Mouse (Mus musculus): ENCODE measurements around the gene Gm20604.

Gm20604 gene

DNA sequence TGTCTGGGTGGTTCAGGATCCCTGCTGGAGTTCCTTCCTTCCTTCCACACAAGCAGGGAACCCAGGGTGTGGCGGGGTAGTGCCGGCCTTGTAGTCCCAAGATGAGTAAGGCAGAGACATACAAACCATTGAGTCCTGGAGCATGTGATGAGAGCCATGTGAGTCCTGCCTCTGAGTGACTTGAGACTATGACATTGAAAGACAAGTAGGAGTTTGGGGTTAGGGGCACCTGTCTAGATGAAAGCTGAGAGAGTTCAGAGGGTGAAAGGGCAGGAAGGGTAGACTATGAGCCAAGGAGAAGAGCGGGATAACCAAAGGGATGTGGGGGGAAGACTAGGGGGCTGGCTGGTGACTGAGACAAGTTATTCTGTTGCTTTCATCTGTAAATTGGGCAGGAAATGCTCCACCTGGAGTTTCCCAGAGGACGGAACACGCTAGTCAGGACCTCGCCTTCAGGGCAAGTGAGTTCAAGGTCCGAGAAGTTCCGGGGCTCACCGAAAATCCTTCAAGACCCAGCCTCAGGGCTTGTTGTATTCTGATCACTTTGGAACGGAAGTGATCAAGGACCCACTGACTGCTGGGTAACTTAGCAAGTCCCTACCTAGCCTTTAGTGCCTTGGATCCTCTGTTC, 51.5 kb downstream of the Gm20604 start:
- ATAC-seq (ENCODE audit: low TSS enrichment): no peak

GRCm38 (mm10) chr12:102705906-102706640, 52.4 kb downstream of the Gm20604 start:
- peak; percentile 8; the same call in 1 of the 2 replicates for ATAC-seq (ENCODE audit: low TSS enrichment)

- ATAC-seq (ENCODE audit: low TSS enrichment): peak; percentile 43
Measured at GRCm38 (mm10) chr12:102705216-102705871, 53.1 kb downstream of the Gm20604 start.

DNA sequence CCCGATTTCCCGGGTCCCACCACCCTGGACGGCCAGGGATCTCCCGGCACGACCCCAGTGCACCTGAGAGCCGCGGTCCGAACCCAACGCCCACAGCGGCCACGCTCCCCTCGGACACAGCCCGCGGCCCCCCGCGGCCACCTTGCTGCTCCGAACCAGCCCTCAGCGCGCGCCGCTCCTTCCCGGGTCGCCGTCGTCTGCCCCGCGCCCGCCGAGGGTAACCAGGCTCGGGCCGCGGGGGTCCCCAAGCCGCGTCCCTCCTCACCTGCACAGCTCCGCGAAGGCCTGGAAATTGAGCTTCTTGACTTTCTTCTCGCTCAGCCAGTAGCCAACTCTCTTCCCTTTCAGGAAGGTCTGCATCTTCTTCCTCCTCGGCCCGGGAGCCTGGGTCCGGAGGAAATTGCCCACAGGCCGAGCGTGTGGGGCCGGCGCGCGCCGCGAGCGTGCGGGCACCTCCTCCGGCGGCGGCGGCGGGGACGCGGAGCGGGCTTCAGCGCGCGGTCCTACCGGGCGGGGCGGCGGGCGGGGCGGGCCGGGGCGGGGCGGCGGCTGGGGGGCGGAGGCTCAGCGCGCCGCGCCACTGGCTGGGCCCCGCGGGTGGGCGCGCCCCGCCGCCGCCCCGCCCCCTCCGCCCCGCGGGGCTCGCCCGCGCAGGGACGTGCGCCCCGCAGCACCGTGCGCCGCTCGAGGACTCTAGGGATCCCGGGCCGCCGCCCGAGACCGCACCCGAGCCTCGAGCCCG, 53.8 kb downstream of the Gm20604 start, which contains the start of gene Itpk1:
Itpk1 (minus strand) TSS at position 474 of the 742 bp plus-strand sequence.
- peak; percentile 36 for ATAC-seq (ENCODE audit: low TSS enrichment)

DNA sequence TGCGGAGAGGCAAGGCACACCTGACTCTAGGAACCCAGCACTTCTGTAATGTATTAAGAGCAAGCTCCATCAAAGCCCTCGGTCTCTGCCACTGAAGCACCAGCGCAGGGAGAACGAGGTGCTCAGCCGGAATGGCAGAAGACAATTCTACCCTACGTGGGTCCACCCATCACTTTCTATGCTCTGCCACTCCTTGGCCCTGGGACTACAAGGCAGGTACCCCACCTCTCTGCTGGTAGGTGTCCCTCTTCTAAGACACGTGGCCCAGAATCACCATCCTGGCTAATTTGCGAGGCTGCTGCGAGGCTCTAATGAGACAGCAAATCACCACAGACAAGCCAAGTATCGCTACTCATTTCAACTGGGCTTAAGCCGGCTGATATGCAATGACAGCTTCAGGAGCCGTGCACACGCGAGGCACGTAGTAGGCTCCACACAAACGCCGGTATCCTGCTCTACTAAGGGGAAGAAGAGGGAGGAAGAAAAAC, 54.5 kb downstream of the Gm20604 start:
- ATAC-seq (ENCODE audit: low TSS enrichment): 0 out of 2 replicates have a peak, but pooled peaks have one; percentile 3

GRCm38 (mm10) chr12:102703441-102703840, 55.0 kb downstream of the Gm20604 start:
- ATAC-seq (ENCODE audit: low TSS enrichment): no peak

- no peak for ATAC-seq (ENCODE audit: low TSS enrichment)
Measured at GRCm38 (mm10) chr12:102703111-102703412, 55.4 kb downstream of the Gm20604 start.

DNA sequence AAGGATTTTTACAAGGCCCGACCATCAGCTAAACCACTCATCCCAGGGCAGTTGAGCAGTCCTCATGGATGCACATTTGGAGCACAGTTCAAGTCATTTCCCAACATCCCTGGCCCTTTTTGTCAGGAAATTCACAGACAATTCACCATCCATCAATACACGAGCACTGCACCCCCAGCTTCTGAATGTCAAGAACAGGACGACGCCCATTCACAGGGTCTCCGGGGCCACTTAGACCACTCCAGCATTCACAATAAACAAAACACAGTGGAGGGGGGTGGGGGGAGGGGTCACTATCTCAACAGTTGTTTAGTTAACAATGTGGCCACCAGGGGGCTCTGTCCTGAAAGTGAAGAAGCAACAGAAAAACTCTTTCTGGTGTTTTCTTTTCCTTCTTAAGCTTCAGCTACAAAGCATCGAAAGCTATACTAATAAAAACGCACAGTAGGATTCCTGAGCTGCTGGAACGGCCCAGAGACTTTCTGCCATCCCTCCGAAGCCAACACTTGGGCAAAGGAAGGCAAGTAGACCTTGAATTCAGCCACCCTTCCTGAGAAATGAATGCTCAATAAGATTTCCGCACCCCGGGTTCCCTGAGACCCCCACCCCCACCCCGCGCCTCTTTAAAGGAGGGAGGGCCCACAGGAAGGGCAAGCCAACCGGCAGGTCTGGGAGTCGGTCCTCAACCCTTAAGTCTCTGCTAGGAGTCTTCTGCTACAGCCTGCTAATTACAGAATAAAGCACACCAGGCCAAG, 55.9 kb downstream of the Gm20604 start:
- no peak for ATAC-seq (ENCODE audit: low TSS enrichment)

- ATAC-seq (ENCODE audit: low TSS enrichment): no peak
Measured at GRCm38 (mm10) chr12:102701691-102702207, 56.7 kb downstream of the Gm20604 start.

DNA sequence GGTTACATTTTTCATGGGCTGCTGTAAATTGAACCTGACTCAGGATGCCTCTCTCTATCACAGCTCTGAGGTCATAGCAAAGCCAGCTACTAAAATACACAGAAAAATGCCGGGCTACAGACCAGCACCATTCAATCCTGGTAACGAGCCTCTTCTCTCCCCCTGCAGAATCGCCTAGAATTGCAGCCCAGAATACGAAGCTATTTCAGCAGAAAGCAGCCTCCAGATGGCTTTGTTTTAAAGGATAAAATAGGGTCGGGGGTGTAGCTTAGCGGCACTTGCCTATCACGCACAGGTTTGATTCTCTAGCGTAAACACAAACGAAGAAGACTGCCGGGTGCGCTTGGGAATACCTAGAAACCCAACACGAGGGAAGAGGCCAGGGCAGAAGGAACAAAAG, 58.0 kb downstream of the Gm20604 start:
- ATAC-seq (ENCODE audit: low TSS enrichment): no peak

- no peak for ATAC-seq (ENCODE audit: low TSS enrichment)
Measured at GRCm38 (mm10) chr12:102699156-102699555, 59.3 kb downstream of the Gm20604 start.

DNA sequence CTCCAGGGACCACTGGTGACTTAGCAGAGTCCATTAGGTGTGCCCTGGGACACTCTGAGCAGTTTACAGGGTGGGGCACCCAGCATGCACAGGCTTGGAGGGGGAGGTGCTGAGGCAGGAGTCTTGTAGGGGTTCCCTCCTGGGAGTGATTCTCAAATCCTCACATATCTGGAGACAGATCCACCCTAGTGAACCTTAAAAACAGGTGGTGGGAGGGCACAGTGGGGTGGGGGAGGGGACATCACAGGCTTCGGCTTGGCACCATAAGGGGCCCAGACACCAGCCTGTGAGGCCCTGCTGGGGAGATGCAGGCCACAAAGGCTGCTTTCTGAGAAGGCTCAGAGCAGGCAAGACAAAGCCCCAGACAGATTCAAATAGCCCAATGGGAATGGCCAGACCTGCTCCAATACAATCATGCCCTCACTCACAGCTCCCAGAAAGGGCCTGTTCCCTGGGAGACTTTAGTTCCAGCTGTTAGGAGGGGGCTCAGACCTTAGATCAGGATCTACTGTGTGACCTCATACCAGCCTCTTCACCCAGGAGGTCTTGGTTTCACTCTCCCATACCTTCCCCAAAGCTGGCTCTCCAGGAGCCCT, 60.3 kb downstream of the Gm20604 start:
- no peak for ATAC-seq (ENCODE audit: low TSS enrichment)

DNA sequence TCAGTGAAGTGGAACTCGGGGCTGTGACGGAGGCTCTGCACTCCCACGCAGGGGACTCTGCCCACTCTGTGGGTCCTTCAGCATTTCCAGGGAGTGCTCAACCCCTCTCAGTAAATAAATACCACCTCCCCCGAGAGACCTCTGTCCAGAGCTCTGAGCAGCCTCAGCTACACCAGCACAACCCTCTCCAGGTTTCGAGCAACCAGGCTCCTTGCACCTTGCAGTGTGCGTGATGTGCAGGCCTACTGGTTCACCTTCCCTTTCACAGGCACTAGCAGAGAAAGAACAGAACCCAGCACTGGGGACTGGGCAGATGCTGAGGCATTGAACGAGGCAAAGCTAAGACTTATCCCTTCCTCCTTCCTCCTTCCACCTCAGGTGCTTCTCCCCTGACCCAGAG, 61.1 kb downstream of the Gm20604 start:
- ATAC-seq (ENCODE audit: low TSS enrichment): no peak

- ATAC-seq (ENCODE audit: low TSS enrichment): no peak
Measured at GRCm38 (mm10) chr12:102696635-102697354, 61.7 kb downstream of the Gm20604 start.

DNA sequence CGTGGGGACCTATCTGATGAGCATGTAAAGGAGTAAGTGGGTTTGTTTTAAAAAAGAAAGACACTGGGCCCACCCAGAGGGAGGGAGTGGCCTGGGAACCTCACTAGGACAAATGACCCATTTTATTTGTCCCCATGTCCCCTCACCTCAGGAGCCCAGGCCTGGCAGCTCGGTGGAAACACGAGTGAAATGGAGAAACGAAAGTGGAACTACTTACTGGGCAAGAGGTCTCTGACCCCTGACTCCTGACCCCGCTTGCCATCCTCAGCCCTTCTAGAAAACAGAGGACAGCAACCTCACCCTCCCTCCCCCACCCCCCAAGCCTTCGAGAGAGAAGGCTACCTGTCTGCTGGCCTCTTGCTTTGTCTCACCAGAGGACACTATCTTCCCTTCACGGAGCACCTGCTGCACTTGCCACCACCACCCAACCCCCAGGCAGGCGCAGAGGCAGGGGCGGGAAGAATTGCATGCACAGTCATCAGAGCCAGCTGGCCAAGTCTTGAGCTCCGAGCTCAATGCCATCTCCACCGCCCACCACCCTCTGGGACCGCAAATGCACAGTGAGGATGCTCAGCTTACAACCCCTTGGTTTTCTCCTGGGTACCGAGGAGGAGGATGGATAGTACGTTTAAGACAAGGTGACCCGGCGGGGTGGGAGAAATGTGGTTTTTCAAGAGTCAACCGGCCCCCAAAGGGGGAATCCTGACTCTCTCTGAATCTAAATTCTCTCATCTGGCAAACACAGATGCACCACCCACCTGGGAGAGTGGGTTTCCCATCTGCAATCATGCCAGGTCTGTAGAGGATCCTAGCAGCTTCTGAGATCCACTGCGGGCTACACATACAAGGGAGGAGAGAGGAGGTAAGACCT, 62.9 kb downstream of the Gm20604 start:
- ATAC-seq (ENCODE audit: low TSS enrichment): peak; percentile 77

- no peak for ATAC-seq (ENCODE audit: low TSS enrichment)
Measured at GRCm38 (mm10) chr12:102691761-102692160, 66.7 kb downstream of the Gm20604 start.

Measured in frontal cortex, adult (tissue).